Mouse (Mus musculus) heart, postnatal 10 days (tissue): ENCODE results near the gene Olfr957. TPM values are rescaled to one million over a fixed set of nuclear protein-coding genes. Genes with fewer than 3 reads are reported as not detected.

Experiments
- DNase-seq, 2 experiments: peaks; one replicate each; pipeline ENCODE4 v3.0.0; 2021
- intact Hi-C: fragments of 180-260 bp; cut with DNase I; formaldehyde crosslinking; loops from one replicate; pipeline ENCODE4 v1.15.1; 2025
- total RNA-seq, 2 experiments: library from RNA; stranded (reverse); gene quantifications; 2 replicates each; pipeline ENCODE4 v1.2.3; 2021

The Olfr957 gene
- not detected for total RNA-seq

GRCm38 (mm10) chr9:39515531-39515930 is at the start of gene Olfr957:
Gene Olfr957, minus strand, starts transcription at chr9:39515809.
- no peak for DNase-seq
- intact Hi-C loops, result no loop called here

GRCm38 (mm10) chr9:39558349-39558647 is 42.7 kb upstream of the Olfr957 start:
- DNase-seq, result no peak
- intact Hi-C loops, result no loop called here

- intact Hi-C loops, result no loop called here
- DNase-seq, result no peak
These were observed 42.1 kb upstream of the Olfr957 start for GRCm38 (mm10) chr9:39557529-39558348.

- DNase-seq, result no peak
- intact Hi-C loops, result no loop called here
These were observed 38.3 kb upstream of the Olfr957 start, which contains the start of gene Olfr958 for GRCm38 (mm10) chr9:39553946-39554345. Gene Olfr958, minus strand, starts transcription at chr9:39554054.

- intact Hi-C loops, result no loop called here
- no peak for DNase-seq
These were observed 35.2 kb upstream of the Olfr957 start for GRCm38 (mm10) chr9:39550806-39551205.

- intact Hi-C loops, result no loop called here
- peak in 1 of 2 experiments; percentile 2 for DNase-seq
These were observed 8.1 kb upstream of the Olfr957 start for GRCm38 (mm10) chr9:39523616-39524285.

- no peak for DNase-seq
- intact Hi-C loops, result no loop called here
These were observed 3.0 kb upstream of the Olfr957 start for GRCm38 (mm10) chr9:39518595-39518994.

GRCm38 (mm10) chr9:39509412-39509811 is 6.2 kb downstream of the Olfr957 start:
- intact Hi-C loops, result loop anchor here (1.0 kb wide), 1 partner anchor 103 kb away; no protein-coding TSS in a partner anchor
- no peak for DNase-seq

GRCm38 (mm10) chr9:39508998-39509397 is 6.6 kb downstream of the Olfr957 start:
- DNase-seq, result peak; percentile 46 to 64
- intact Hi-C loops, result loop anchor here (1.0 kb wide), 1 partner anchor 103 kb away; no protein-coding TSS in a partner anchor

- no peak for DNase-seq
- intact Hi-C loops, result no loop called here
These were observed 21.7 kb downstream of the Olfr957 start, which contains the start of gene Olfr44 for GRCm38 (mm10) chr9:39493895-39494294. Gene Olfr44, minus strand, starts transcription at chr9:39493995.

GRCm38 (mm10) chr9:39471844-39472243 is 43.8 kb downstream of the Olfr957 start, which contains the start of gene Olfr955:
Gene Olfr955, minus strand, starts transcription at chr9:39471944.
- no peak for DNase-seq
- intact Hi-C loops, result loop anchor here (2.0 kb wide), 1 partner anchor 41 kb away; no protein-coding TSS in a partner anchor

Other genes with a start within 250 kb of the Olfr957 start
- gene Olfr945, start 239.0 kb downstream of the Olfr957 start, total RNA-seq, result not detected
- gene Olfr948, start 189.8 kb downstream of the Olfr957 start, total RNA-seq, result not detected
- not detected for gene Olfr951, start 128.4 kb downstream of the Olfr957 start, total RNA-seq
- not detected for gene Olfr952, start 88.7 kb downstream of the Olfr957 start, total RNA-seq
- gene Olfr954, start 59.1 kb downstream of the Olfr957 start, total RNA-seq, result not detected
- gene Olfr955, start 43.9 kb downstream of the Olfr957 start, total RNA-seq, result not detected
- gene Olfr44, start 21.8 kb downstream of the Olfr957 start, total RNA-seq, result not detected
- not detected for gene Olfr958, start 38.2 kb upstream of the Olfr957 start, total RNA-seq
- gene Olfr959, start 59.8 kb upstream of the Olfr957 start, total RNA-seq, result not detected
- 1 to 10 TPM; 2.3 to 3.8 TPM for gene AW551984, start 88.6 kb upstream of the Olfr957 start, total RNA-seq
- gene Olfr148, start 94.8 kb upstream of the Olfr957 start, total RNA-seq, result not detected
- not detected for gene Olfr960, start 105.6 kb upstream of the Olfr957 start, total RNA-seq
- gene Olfr961, start 129.3 kb upstream of the Olfr957 start, total RNA-seq, result not detected
- not detected for gene Olfr963, start 151.4 kb upstream of the Olfr957 start, total RNA-seq
- not detected for gene Olfr149, start 191.3 kb upstream of the Olfr957 start, total RNA-seq
- gene Olfr965, start 195.5 kb upstream of the Olfr957 start, total RNA-seq, result not detected
- not detected for gene Olfr150, start 215.2 kb upstream of the Olfr957 start, total RNA-seq
- not detected for gene Olfr967, start 230.4 kb upstream of the Olfr957 start, total RNA-seq